Mouse (Mus musculus) lung, postnatal 0 days (tissue): ENCODE data around the gene Npvf.

ENCODE experiments used
- CTCF ChIP-seq: IDR thresholded peaks from 2 replicates; pipeline ENCODE4 v1.5.1; 2016; ENCODE audit warnings: antibody characterized with exemption, mild to moderate bottlenecking
- EP300 ChIP-seq: IDR thresholded peaks from 2 replicates; pipeline ENCODE4 v1.6.1; 2016; ENCODE audit warnings: antibody characterized with exemption, mild to moderate bottlenecking, control low read depth

DNA sequence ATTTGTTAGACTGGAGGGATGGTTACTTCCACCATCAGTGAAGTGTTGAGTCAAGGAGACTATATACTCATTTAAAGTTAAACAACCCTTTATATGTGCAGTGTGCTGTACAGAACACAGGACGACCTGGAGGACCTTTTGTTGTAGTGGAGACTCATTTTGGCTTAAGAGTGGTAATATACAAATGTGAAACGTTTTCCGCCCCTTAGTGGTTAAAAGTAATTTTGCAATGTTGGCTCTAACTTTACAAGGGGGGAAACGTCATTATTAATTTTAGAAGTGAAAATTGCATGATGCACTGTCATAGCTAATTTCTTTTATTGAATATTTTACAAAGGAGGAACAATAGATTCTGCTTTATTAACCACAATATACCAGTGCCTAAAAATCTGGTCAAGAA lies 13.9 kb downstream of the Npvf start:
- TF ChIP-seq CTCF (no peak), EP300 (no peak)
